Mouse (Mus musculus) liver, embryonic 15.5 days (tissue): ENCODE data around the gene Shkbp1. TPM values are rescaled to one million over a fixed set of nuclear protein-coding genes. Genes with fewer than 3 reads are reported as not detected.

Source experiments
- ATAC-seq: fragments of 200-750 bp; cut with Nextera tagmentation; 2 replicates; pipeline ENCODE4 v1.8.0; 2017; ENCODE audit warnings: moderate number of reproducible peaks, mild to moderate bottlenecking, moderate library complexity; ENCODE audit not compliant: insufficient read depth
- H3K27ac ChIP-seq: fragments of 300-500 bp; sonication (generic); replicated peaks from 2 replicates; pipeline ENCODE4 v1.5.1; 2015; ENCODE audit warnings: mild to moderate bottlenecking, inconsistent platforms
- H3K27me3 ChIP-seq: fragments of 300-500 bp; sonication (generic); 2 replicates; pipeline ENCODE4 v1.6.1; 2015; ENCODE audit warnings: mild to moderate bottlenecking, inconsistent platforms
- H3K36me3 ChIP-seq: fragments of 300-500 bp; sonication (generic); replicated peaks from 2 replicates; pipeline ENCODE4 v1.6.1; 2015; ENCODE audit warnings: moderate library complexity, mild to moderate bottlenecking, inconsistent platforms
- H3K4me1 ChIP-seq: fragments of 300-500 bp; sonication (generic); replicated peaks from 2 replicates; pipeline ENCODE4 v1.6.1; 2015; ENCODE audit warnings: inconsistent platforms
- H3K4me2 ChIP-seq: fragments of 300-500 bp; sonication (generic); 2 replicates; pipeline ENCODE4 v1.6.1; 2015; ENCODE audit warnings: moderate library complexity, mild to moderate bottlenecking, inconsistent platforms
- H3K4me3 ChIP-seq: fragments of 300-500 bp; sonication (generic); replicated peaks from 2 replicates; pipeline ENCODE4 v1.5.1; 2015; ENCODE audit warnings: mild to moderate bottlenecking, inconsistent platforms
- H3K9ac ChIP-seq: fragments of 300-500 bp; sonication (generic); 2 replicates; pipeline ENCODE4 v1.6.1; 2015; ENCODE audit warnings: moderate library complexity, mild to moderate bottlenecking, inconsistent platforms
- H3K9me3 ChIP-seq: fragments of 300-500 bp; sonication (generic); replicated peaks from 2 replicates; pipeline ENCODE4 v1.6.1; 2016; ENCODE audit warnings: inconsistent platforms
- WGBS: fragments of 180-500 bp; shearing (Covaris S2); methylation state at CpG from one replicate; pipeline ENCODE4 v1.1.7; 2015; ENCODE audit warnings: mixed read lengths; ENCODE audit not compliant: insufficient replicate concordance; 5-methylcytosine and 5-hydroxymethylcytosine counted together
- polyA plus RNA-seq: library from polyadenylated mRNA; unstranded; fragments of >200 nt; fragmentation: Nextera tagmentation; extraction: Ambion mirVana; gene quantifications from 2 replicates; pipeline ENCODE4 v1.2.1, GENCODE M21; 2015

Shkbp1 gene
- polyA plus RNA-seq, 1 experiment from 2014 or later = 16.4 TPM

DNA sequence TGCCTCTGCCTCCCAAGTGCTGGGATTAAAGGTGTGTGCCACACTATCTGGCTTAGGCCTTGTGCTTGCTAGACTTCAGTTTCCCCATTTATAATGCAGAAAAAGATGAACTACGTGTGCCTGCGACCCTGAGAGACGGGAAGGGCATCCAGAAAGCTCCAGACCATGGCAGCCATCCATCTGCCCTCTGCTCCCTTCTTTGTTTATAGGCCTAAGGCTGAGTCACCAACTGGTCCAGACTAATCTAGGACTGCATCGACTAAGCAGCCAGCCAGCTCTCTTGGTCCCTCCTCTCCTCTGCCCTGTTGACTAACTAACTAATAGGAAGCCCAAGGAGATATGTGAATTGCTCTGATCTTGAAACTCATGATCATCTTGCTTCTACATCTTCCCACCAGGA, 59.9 kb downstream of the Shkbp1 start:
- Histone ChIP-seq H3K9me3 (no peaks in the 10 kb centered on the region), H3K4me3 (no peak overlapping the region), H3K36me3 (no peaks in the 10 kb centered on the region), H3K9ac (no peak overlapping the region), H3K4me1 (no peaks in the 10 kb centered on the region), H3K27ac (no peak overlapping the region), H3K27me3 (peaks cover 5% of the 10 kb centered on the region; the same call in 1 of the 2 replicates), H3K4me2 (no peak overlapping the region)
- 69% methylated on average over 4 of the region's 4 CpGs for WGBS
- ATAC-seq = no peak

Other genes starting within 250 kb of the Shkbp1 start
- 1.3 and 1.9 TPM in 2 replicates for gene Cyp2f2, start 236.1 kb downstream of the Shkbp1 start, polyA plus RNA-seq
- not detected in 2 replicates for gene Cyp2t4, start 202.3 kb downstream of the Shkbp1 start, polyA plus RNA-seq
- 29.2 and 37.3 TPM in 2 replicates for gene Egln2, start 189.2 kb downstream of the Shkbp1 start, polyA plus RNA-seq
- gene Rab4b, start 177.1 kb downstream of the Shkbp1 start, polyA plus RNA-seq = 21.2 and 23.0 TPM in 2 replicates
- gene Gm21983, start 174.9 kb downstream of the Shkbp1 start, polyA plus RNA-seq = not detected in 2 replicates
- gene Mia, start 174.9 kb downstream of the Shkbp1 start, polyA plus RNA-seq = 0.61 and 1.5 TPM in 2 replicates
- 0.79 and 1.0 TPM in 2 replicates for gene BC024978, start 160.2 kb downstream of the Shkbp1 start, polyA plus RNA-seq
- gene Snrpa, start 159.7 kb downstream of the Shkbp1 start, polyA plus RNA-seq = 79.3 and 89.6 TPM in 2 replicates
- 1.7 and 2.1 TPM in 2 replicates for gene Itpkc, start 127.4 kb downstream of the Shkbp1 start, polyA plus RNA-seq
- 23.8 and 26.5 TPM in 2 replicates for gene Coq8b, start 123.0 kb downstream of the Shkbp1 start, polyA plus RNA-seq
- gene Numbl, start 97.6 kb downstream of the Shkbp1 start, polyA plus RNA-seq = 2.0 and 2.6 TPM in 2 replicates
- gene Ltbp4, start 18.3 kb downstream of the Shkbp1 start, polyA plus RNA-seq = 4.6 and 7.8 TPM in 2 replicates
- 0.28 TPM in 1 of 2 replicates, not detected in the other for gene Gm20479, start 1.4 kb upstream of the Shkbp1 start, polyA plus RNA-seq
- gene Sptbn4, start 91.7 kb upstream of the Shkbp1 start, polyA plus RNA-seq = 0.06 and 0.09 TPM in 2 replicates
- 920 and 1,009 TPM in 2 replicates for gene Blvrb, start 92.0 kb upstream of the Shkbp1 start, polyA plus RNA-seq
- 35.6 and 38.9 TPM in 2 replicates for gene Sertad3, start 117.7 kb upstream of the Shkbp1 start, polyA plus RNA-seq
- gene Sertad1, start 130.9 kb upstream of the Shkbp1 start, polyA plus RNA-seq = 28.2 and 29.6 TPM in 2 replicates
- gene Prx, start 143.3 kb upstream of the Shkbp1 start, polyA plus RNA-seq = 0.67 and 0.75 TPM in 2 replicates
- 0.10 and 0.16 TPM in 2 replicates for gene Hipk4, start 167.2 kb upstream of the Shkbp1 start, polyA plus RNA-seq
- 76.3 and 93.4 TPM in 2 replicates for gene Pld3, start 197.2 kb upstream of the Shkbp1 start, polyA plus RNA-seq
- 15.7 and 17.3 TPM in 2 replicates for gene 2310022A10Rik, start 197.2 kb upstream of the Shkbp1 start, polyA plus RNA-seq
- gene Akt2, start 235.5 kb upstream of the Shkbp1 start, polyA plus RNA-seq = 26.4 and 28.3 TPM in 2 replicates